Mouse (Mus musculus) G1E (cell line): ENCODE data around the gene Madd. TPM values are rescaled to one million over a fixed set of nuclear protein-coding genes. Genes with fewer than 3 reads are reported as not detected.
"Not testable (repeated sequence)": the region's sequence is repeated elsewhere in the genome, so short reads cannot be mapped to it uniquely, and the experiment has no call there.

Source experiments
- ATAC-seq: 2 replicates; pipeline ENCODE4 v1.8.0; 2016; ENCODE audit warnings: mild to moderate bottlenecking; ENCODE audit not compliant: insufficient number of reproducible peaks, poor library complexity, low FRiP score, severe bottlenecking; ENCODE audit errors: extremely low read depth
- DNase-seq: peaks from one replicate; pipeline ENCODE4 v3.0.0; 2012; ENCODE audit warnings: low spot score
- H3K27me3 ChIP-seq: 2 replicates; pipeline ENCODE4 v1.6.1; 2012; ENCODE audit warnings: mild to moderate bottlenecking, low read length, inconsistent platforms; ENCODE audit not compliant: insufficient read depth
- H3K36me3 ChIP-seq: replicated peaks from 2 replicates; pipeline ENCODE3; 2012; ENCODE audit warnings: mild to moderate bottlenecking, inconsistent platforms
- H3K4me1 ChIP-seq: 2 replicates; pipeline ENCODE4 v1.6.1; 2012; ENCODE audit warnings: low read depth, low read length, inconsistent platforms, mixed read lengths; ENCODE audit not compliant: insufficient read depth
- H3K4me3 ChIP-seq: 2 replicates; pipeline ENCODE4 v1.5.1; 2012; ENCODE audit warnings: low read depth, mild to moderate bottlenecking, inconsistent platforms, low read length, moderate library complexity, mixed read lengths
- H3K9me3 ChIP-seq: replicated peaks from 2 replicates; pipeline ENCODE4 v1.6.1; 2012; ENCODE audit warnings: inconsistent platforms
- CTCF ChIP-seq: IDR thresholded peaks from 2 replicates; pipeline ENCODE4 v1.5.1; 2012; ENCODE audit warnings: low read depth, low read length, inconsistent platforms, mixed read lengths
- GATA1 ChIP-seq: IDR thresholded peaks from 2 replicates; pipeline ENCODE4 v1.6.1; 2012; ENCODE audit warnings: borderline replicate concordance, low read length, inconsistent platforms, mixed read lengths
- GATA2 ChIP-seq: IDR thresholded peaks from 2 replicates; pipeline ENCODE4 v1.6.1; 2012; ENCODE audit warnings: low read depth, low read length, inconsistent platforms, borderline replicate concordance
- POLR2AphosphoS5 ChIP-seq: IDR thresholded peaks from 2 replicates; pipeline ENCODE4 v1.6.1; 2012; ENCODE audit warnings: low read depth, low read length, inconsistent platforms; ENCODE audit not compliant: insufficient replicate concordance
- TAL1 ChIP-seq: conservative IDR thresholded peaks from 2 replicates; pipeline ENCODE4 v1.6.1; 2012; ENCODE audit warnings: low read depth, low read length, inconsistent platforms, mixed read lengths
- polyA plus RNA-seq: library from polyadenylated mRNA; stranded (reverse); fragments of >175 nt; gene quantifications from 2 replicates; pipeline ENCODE4 v1.2.3, GENCODE M21; 2012
- total RNA-seq, 2 experiments: library from RNA; stranded (forward) in 1 of 2; stranded (reverse) in 1 of 2; fragments of 200-1000 nt in 1 of 2; fragments of >200 nt in 1 of 2; fragmentation: Nextera tagmentation in 1 of 2; gene quantifications; 2 replicates each; pipeline ENCODE4 v1.2.3; 2014 to 2017

Madd gene
- total and polyA plus RNA-seq, 3 experiments, result 10.4 to 26.7 (median 18.0) TPM

DNA sequence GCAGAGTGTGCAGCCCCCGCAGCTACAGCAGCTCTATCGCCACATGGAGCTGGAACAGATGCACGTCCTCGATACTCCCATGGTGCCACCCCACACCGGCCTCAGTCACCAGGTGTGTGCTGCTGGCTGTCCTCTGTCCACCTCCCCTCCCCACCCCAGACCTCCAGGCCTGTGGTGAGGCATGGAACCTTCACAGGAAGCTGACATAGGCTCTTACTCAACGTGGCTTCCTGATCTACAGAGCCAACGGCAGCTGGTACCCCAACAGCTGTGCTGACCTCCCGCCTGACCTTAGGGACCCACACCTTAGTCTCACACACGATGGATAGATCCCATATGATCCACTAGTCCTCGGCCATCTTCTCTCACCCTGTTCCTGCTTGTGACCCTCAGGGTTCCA, 70.3 kb downstream of the Madd start:
- TF ChIP-seq CTCF (no peak), TAL1 (no peak), GATA2 (no peak), GATA1 (no peak)
- Histone ChIP-seq H3K27me3 (no peaks in the 10 kb centered on the region), H3K9me3 (no peaks in the 10 kb centered on the region), H3K4me1 (peaks cover 51% of the 10 kb centered on the region), H3K4me3 (no peak overlapping the region), H3K36me3 (peaks cover 93% of the 10 kb centered on the region)
- ATAC-seq (no peak), DNase-seq (no peak)

DNA sequence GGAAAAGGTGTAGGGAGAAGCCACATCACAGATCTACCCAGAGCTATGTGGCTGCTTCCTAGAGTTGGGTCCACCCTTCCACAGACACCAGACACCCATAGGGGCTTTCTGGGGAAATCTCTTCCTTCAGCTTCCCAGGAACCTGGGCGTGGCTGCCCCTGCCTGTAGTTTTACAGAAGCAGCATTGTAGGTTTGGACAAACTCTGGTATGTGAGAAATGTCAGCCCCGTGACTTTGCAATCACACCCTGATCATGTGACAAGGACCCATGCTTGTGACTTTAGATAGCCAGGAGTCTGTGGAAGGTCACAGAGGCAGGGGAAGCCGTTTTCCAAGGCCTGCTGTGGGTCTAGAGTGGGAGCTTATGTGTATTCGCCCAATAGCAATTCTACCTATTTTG, 71.1 kb downstream of the Madd start:
- Histone ChIP-seq H3K36me3 (peaks cover 95% of the 10 kb centered on the region), H3K9me3 (no peaks in the 10 kb centered on the region), H3K4me3 (no peak overlapping the region), H3K4me1 (peaks cover 54% of the 10 kb centered on the region), H3K27me3 (no peaks in the 10 kb centered on the region)
- no peak for TF ChIP-seq POLR2AphosphoS5
- peak; percentile 58 for ATAC-seq
- no peak for DNase-seq

DNA sequence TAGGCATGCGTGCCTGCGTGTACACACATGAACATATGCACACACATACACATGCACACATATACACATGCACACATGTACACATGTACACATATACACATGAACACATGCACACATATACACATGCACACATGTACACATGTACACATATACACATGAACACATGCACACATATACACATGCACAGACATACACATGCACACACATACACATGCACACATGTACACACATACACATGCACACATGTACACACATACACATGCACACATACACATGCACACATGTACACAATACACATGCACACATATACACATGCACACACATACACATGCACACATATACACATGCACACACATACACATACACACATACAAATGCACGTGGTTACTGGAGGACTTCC, 71.8 kb downstream of the Madd start:
- H3K4me1 ChIP-seq, result peaks cover 61% of the 10 kb centered on the region
- H3K36me3 ChIP-seq, result peaks cover 96% of the 10 kb centered on the region
- H3K27me3 ChIP-seq, H3K9me3 ChIP-seq, DNase-seq, H3K4me3 ChIP-seq, ATAC-seq: not testable (repeated sequence)

DNA sequence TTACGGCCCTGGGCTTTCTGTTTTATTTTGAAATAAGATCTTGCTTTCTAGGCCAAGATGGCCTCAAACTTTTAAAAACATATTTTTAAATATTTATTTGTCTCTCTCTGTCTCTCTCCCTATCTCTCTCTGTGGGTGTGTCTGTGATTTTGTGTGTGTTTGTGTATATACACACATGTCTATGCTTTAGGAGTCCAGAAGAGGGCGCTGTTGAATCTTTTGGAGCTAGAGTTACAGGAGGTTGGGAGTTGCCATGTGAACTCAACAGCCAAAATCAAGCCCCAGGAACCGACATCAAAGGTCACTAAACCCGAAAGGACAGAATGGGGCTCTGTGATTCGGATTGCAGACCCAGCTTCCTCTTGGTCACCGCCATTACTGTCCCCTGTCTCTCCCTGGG, 73.2 kb downstream of the Madd start:
- Histone ChIP-seq H3K36me3 (peaks cover 95% of the 10 kb centered on the region), H3K4me3 (no peak overlapping the region), H3K4me1 (peaks cover 71% of the 10 kb centered on the region), H3K9me3 (no peaks in the 10 kb centered on the region), H3K27me3 (no peaks in the 10 kb centered on the region)
- ATAC-seq (no peak), DNase-seq (no peak)
- TF ChIP-seq CTCF (no peak), POLR2AphosphoS5 (no peak), GATA2 (no peak), GATA1 (no peak)

DNA sequence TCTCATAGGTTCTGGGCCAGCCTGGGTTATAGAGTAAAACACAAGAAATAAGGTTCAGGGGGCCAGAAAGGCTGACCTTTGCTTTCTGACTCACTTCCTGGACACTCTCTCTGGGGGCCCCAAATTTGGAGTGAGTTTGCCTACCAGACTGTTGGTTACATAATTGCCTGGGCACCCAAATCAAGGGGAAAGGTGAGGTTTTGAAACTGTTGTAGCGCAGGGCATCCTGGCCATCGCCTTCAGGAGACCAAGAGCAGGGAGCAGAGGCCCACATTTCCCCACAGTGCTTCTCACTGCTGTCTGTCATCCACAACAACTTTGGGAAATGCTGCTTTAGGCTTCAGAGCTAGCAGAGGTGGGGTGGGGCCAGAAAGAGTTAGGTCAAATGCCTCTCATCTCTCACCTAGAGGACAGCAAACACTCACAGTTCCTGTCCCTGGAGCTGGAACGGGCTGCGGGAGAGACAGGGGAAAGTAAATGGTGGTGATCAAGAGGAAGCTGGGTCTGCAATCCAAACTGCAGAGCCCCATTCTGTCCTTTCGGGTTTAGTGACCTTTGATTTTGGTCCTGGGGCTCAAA, 73.7 kb downstream of the Madd start:
- Histone ChIP-seq H3K9me3 (no peaks in the 10 kb centered on the region), H3K4me3 (no peak overlapping the region), H3K4me1 (peaks cover 73% of the 10 kb centered on the region), H3K36me3 (peaks cover 95% of the 10 kb centered on the region), H3K27me3 (no peaks in the 10 kb centered on the region)
- TF ChIP-seq GATA2, result no peak
- no peak for TF ChIP-seq TAL1
- no peak for TF ChIP-seq CTCF
- no peak for TF ChIP-seq GATA1
- ATAC-seq (no peak), DNase-seq (no peak)

DNA sequence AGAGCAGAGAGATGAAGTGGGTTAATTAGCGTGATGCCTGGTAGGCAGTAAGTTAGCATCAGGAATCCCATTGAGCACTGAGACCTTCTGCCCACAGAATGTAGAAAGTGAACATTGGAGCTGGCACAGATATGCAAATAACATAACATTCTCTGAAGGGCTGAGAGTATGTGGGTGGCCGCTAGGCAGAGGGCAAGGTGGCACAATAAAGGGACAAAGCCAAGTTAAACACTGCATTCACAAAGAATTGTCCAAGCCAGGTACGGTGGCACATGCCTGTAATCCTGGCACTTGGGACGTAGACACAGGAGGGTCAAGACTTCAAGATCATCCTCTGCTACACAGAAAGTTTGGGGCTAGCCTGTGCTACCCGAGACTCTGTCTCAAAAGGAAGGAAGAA, 74.4 kb downstream of the Madd start:
- Histone ChIP-seq H3K36me3 (peaks cover 93% of the 10 kb centered on the region), H3K4me1 (peaks cover 72% of the 10 kb centered on the region), H3K27me3 (no peaks in the 10 kb centered on the region), H3K9me3 (no peaks in the 10 kb centered on the region), H3K4me3 (no peak overlapping the region)
- DNase-seq (no peak), ATAC-seq (no peak)
- no peak for TF ChIP-seq POLR2AphosphoS5
- no peak for TF ChIP-seq CTCF
- TF ChIP-seq GATA1, result no peak
- TF ChIP-seq TAL1, result no peak
- TF ChIP-seq GATA2, result no peak

DNA sequence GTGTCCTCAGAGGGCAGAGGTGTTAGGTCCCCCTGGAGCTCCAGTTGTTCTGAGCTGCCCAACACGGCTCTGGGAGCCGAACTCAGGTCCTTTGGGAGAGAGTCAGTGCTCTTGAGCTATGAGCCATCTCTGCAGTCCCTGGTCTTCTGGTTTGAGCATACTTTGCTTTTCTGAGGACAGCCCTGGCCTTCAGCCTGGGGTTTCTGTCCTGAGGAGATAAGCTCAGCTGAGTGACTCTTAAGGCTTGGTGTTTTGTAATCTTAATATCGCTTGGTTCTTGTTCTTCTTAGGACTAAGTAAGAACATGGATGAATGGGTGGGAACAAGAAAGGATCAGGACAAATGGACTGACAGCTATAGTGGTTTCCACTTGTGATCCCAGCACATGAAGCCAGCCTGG, 75.5 kb downstream of the Madd start:
- H3K4me1 ChIP-seq, result peaks cover 67% of the 10 kb centered on the region
- peak; percentile 50 for ATAC-seq
- no peaks in the 10 kb centered on the region for H3K9me3 ChIP-seq
- no peaks in the 10 kb centered on the region for H3K27me3 ChIP-seq
- no peak for DNase-seq
- TF ChIP-seq POLR2AphosphoS5 (no peak), CTCF (no peak), GATA2 (no peak), GATA1 (no peak), TAL1 (peak; percentile 33)
- H3K36me3 ChIP-seq, result peaks cover 93% of the 10 kb centered on the region
- no peak overlapping the region for H3K4me3 ChIP-seq
